Mouse (Mus musculus) thymus, postnatal 25 days (tissue): ENCODE results near the gene Kmt2a.
A peak's percentile ranks its signal among the peaks of the same experiment; 100 is the strongest.
"Not testable (repeated sequence)": the region's sequence is repeated elsewhere in the genome, so short reads cannot be mapped to it uniquely, and the experiment has no call there.

Experiments used
- DNase-seq: peaks from one replicate; pipeline ENCODE4 v3.0.0; 2022

Kmt2a gene

GRCm38 (mm10) chr9:44807778-44808177, 73.3 kb downstream of the Kmt2a start:
- no peak for DNase-seq

- no peak for DNase-seq
These were observed 74.0 kb downstream of the Kmt2a start for GRCm38 (mm10) chr9:44807141-44807540.

- no peak for DNase-seq
These were observed 75.6 kb downstream of the Kmt2a start for GRCm38 (mm10) chr9:44805536-44805935.

- no peak for DNase-seq
These were observed 76.4 kb downstream of the Kmt2a start for GRCm38 (mm10) chr9:44804678-44805077.

GRCm38 (mm10) chr9:44802808-44803450, 78.2 kb downstream of the Kmt2a start, which contains the start of gene Ttc36:
Gene Ttc36, minus strand, starts transcription at chr9:44803072.
- DNase-seq: no peak

- DNase-seq: no peak
These were observed 79.4 kb downstream of the Kmt2a start for GRCm38 (mm10) chr9:44801669-44802068.

GRCm38 (mm10) chr9:44799958-44800324, 81.2 kb downstream of the Kmt2a start:
- DNase-seq: no peak

- DNase-seq: peak; percentile 67
These were observed 81.8 kb downstream of the Kmt2a start, which contains the start of gene Tmem25 for GRCm38 (mm10) chr9:44799102-44799957. Gene Tmem25, minus strand, starts transcription at chr9:44799307.

GRCm38 (mm10) chr9:44798298-44798697, 82.8 kb downstream of the Kmt2a start:
- DNase-seq: no peak

- no peak for DNase-seq
These were observed 88.3 kb downstream of the Kmt2a start for GRCm38 (mm10) chr9:44792842-44793241.

GRCm38 (mm10) chr9:44772750-44773651, 108.1 kb downstream of the Kmt2a start:
- DNase-seq: peak; percentile 92

GRCm38 (mm10) chr9:44772392-44772749, 108.7 kb downstream of the Kmt2a start:
- peak; percentile 3 for DNase-seq

- no peak for DNase-seq
These were observed 109.7 kb downstream of the Kmt2a start for GRCm38 (mm10) chr9:44771376-44771775.

GRCm38 (mm10) chr9:44768029-44768394, 113.1 kb downstream of the Kmt2a start:
- not testable (repeated sequence) for DNase-seq

GRCm38 (mm10) chr9:44767101-44768028, 113.7 kb downstream of the Kmt2a start, which contains the start of the genes Arcn1 and Ift46:
Gene Arcn1, minus strand, starts transcription at chr9:44767845.
Gene Ift46, plus strand, starts transcription at chr9:44767908.
- peak; percentile 83 for DNase-seq

GRCm38 (mm10) chr9:44760873-44761272, 120.2 kb downstream of the Kmt2a start:
- no peak for DNase-seq
